Mouse (Mus musculus) spleen, postnatal 14 days (tissue): ENCODE data around the gene Arap2.

Experiments used
- DNase-seq, 2 experiments: peaks; one replicate each; pipeline ENCODE4 v3.0.0; 2021 to 2022; ENCODE audit warnings: low spot score in 2 of 2

Arap2 gene

GRCm38 (mm10) chr5:62765784-62766701, at the start of gene Arap2:
Gene Arap2, minus strand, starts transcription at chr5:62766159.
- peak; percentile 40 to 63 for DNase-seq

GRCm38 (mm10) chr5:62815741-62816140, 49.8 kb upstream of the Arap2 start:
- DNase-seq = no peak

DNA sequence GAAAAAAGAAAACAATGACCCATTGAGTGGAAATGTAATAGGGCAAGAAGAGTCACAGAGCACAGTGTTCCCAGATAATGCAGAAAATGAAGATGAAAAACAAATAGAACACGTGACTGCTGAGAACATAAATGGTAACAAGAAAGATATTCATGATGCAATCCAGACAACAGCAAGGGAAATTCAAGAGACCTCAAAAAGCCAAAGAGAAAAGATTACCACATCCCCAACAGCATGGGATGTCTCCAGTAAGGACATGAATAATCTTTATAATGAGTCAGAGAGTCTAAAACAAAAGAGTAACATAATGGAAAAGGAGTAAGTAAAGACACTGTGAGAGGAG, 48.1 kb upstream of the Arap2 start:
- no peak for DNase-seq

DNA sequence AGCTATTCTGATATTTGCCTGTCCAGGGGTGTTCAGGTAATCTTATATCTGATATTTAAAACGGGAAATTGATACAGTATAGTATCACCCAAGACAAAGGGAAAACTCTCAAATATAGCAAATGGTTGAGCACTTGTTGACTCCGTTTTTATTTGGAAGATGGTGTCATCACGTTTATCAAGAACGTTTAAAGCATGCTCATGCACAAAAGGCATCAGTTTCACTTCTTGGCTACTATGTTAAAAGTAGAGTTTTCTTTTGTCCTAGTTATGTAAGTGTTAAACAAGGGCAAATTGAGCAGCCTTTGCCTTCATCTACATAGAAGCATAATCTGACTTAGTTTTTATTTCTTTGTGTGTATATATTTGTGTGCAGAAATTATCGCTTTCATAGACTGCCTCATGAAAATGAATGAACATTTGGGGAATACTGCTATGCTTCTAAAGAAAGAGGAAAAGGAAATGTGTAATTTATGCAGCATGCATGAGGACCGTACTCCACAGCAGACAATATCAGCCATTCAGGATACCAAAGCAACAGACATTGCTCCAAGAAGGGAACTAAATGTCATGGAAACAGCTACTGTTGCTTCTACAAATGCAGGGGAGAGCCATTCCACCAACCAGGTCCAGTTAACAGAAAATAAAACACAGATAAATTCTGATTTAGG, 47.6 kb upstream of the Arap2 start, which contains the start of gene Dthd1:
Gene Dthd1, plus strand, starts transcription at position 422 of the 670 bp plus-strand sequence.
- no peak for DNase-seq

- no peak for DNase-seq
Measured at GRCm38 (mm10) chr5:62792776-62793175, 26.8 kb upstream of the Arap2 start.

DNA sequence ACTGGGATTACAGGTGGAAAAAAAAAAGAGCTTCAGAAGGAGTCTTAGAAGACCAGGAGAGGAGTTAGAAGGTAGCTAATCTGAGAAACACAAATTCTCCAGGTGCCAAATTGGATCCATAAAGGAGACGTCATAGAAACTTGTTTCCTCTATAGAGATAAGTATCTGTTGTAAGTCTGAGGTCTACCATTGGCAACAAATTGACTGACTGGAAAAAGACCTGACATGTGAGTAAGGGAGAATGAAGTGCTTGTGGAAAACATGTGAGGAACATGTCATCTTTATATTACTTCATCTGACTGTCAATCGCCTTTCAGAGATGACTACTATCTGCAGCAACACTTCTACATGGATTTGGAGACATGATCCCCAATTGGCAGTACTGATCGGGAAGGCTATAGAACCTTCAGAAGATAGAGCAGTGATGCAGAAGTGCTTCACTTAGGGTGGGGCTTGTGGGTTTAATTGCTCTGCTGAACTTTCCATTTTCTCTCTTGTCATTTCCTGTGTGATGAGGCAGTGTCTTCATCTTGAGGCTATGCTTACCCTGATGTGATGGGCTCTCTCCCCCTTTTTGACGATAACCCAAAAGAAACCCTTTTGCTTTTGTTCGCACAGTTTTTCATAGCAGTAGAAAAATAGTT, 25.1 kb upstream of the Arap2 start:
- DNase-seq = no peak

DNA sequence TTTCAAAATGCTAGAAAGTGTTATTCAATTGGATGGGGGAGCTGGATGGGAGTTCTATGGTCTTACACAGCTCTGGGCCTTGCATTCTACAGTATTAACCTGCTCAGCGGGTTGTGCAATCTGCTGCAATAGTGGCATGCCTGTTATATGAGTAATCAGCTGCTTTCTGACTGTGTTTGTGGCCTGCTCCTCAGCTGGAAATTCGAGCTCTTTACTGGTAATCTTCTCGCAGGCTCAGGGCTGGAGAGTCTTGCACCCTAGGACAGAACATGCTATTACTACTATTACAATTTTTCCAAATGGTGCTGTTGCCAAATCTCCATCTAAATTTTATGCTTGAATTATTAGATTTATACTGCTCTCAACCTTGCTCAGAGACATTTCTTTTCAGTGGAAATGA, 20.9 kb upstream of the Arap2 start:
- DNase-seq = no peak

DNA sequence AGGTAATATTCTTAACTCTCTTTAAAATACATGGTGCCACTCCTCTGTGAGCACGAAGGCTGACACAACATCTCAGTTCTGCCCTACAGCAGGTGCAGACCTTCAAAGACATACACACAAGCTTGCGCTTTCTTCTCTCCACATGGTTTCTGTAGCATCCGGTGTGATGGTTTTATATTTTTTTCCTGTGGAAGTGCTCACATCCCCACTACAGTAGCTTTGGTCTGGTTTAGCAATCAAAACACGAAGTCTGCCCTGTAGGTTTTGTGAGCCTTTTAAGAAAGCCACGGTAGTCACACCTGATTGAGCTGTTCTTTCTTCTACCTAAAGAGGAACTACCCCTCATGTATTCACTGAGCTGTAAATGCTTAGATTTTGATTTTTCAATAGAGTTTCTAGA, 12.7 kb upstream of the Arap2 start:
- no peak for DNase-seq

DNA sequence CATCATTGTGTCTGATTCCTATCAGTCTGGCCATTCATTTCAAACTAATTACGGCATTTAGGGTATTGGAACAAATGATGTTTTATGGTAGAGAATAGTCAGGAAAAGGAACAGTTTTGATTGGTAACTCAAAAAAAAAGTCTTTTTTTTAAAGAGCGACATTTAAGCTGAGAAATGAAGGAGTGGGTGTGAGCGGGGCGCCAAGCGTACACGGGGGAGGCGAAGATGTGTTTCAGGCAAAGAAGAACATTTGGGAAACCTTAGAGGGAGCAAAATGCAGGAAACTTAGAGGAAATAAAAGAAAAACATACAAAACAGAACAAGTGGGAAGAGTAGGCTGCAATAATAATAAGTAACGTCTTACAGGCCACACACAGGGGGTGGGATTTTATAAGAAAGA, 11.8 kb upstream of the Arap2 start:
- DNase-seq = no peak

GRCm38 (mm10) chr5:62771775-62772599, 6.0 kb upstream of the Arap2 start:
- DNase-seq = no peak

DNA sequence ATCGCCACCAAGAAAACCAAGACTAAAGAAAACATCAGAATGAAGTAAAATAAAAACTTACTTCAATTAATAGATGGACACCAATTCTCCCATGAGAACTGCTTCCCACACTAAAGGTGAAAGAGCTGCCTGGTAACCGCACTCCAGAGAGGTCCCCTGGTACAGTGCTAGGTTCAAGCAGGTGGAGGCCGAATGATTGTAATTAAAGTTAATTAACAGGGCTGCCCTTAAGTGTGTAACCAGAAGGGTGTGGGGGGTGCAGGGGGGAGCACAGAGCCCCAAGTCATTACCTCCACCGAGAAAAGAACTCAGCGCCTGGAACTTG, 538 bp downstream of the Arap2 start:
- no peak for DNase-seq

DNA sequence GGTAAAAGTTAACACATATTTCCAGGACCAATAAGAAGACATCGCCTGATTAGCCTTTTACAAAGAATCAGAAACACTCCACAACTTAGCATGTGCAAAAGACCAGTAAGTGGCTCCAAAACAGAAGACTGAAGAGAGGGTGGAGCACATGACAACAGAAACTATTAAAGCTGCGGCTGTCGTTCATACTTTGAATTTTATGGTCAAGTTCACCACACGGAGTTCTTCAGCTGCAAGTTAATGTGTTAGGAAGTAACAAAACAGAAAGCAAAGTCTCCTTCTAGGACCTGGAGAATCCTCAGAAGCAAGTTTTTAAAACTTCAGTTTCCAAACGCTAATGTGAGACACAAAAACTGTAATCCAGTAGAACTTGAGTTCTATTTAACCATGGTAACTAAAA, 1.8 kb downstream of the Arap2 start:
- DNase-seq = no peak

DNA sequence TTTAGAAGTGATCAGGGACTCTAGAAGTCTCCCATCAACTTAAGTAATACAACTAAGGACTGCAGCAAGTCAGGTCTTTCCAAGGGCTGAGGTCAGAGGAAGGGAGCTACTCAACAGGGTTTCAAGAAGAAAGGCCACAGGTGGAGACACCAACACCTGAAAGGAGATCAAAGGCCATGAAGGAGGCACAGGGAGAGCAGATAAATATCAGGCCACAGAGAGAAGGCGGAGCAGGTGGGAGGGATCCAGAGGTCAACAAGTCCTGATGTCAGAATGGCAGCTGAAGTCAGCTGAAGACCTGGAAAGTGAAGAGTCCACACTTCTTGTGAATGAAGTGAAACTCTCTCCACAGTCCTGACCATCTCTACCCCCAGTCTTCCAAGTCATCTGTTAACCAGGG, 2.9 kb downstream of the Arap2 start:
- DNase-seq = no peak

DNA sequence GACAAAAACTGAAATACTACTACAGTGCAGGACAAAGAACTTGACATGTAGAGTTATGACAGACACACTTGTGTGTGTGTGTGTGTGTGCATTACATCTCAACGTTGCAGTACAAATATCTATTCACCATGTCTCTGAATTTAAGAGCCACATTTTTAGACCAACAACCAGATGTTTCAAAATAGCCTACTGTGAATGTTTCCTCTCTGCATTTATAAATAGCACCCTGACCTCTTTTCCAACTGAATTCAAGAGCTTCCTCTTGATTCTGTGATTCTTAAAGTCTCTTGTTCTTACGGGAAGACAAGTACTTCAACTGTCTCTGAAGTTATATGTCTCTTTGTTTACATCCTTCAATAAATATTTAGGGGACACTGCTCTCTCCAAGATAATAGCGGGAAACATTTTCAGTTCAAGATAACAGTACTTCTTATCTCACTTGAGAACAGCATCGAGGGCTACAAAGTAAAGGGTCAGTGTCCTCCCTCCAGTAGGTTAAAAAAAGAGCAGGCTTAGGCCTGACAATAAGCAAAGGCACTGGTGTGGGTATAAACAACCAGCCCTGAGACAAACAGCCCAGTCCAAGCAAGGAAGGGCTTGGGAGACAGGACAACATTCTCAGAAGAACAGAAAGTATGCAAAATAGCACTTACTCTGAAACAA, 3.5 kb downstream of the Arap2 start:
- DNase-seq = no peak

DNA sequence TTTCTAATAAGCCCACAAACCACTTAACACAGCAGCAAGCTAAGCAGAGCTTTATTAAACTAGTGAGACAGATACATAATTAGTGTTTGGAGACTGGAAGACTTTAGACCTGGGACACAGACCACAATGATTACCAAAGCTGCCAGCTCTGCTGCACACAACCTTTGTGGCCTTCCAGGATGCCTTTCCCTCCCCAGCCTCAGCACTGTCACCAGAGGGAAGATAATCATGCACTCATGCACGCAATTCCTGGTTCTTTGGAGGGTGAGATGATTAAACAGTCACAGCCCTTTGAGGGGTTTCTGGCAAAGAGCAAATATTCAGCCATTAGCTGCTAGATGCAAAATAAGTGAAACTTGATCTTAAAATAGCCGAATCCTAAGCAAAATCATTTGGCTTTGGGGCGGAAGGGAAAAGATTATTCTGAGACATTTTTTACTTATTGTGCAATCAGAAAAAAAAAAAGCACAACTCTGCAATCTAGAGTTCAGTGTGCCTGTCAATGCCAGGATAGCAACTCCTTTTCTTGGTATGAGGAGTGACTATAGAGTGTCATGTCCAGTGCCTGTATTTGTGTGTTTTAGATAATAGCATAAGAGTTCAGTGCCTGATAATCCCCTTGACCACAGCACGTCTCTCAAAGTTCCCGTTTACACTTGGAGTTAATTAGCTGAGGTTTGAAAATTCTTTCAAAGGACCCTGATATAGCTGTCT, 5.0 kb downstream of the Arap2 start:
- no peak for DNase-seq

DNA sequence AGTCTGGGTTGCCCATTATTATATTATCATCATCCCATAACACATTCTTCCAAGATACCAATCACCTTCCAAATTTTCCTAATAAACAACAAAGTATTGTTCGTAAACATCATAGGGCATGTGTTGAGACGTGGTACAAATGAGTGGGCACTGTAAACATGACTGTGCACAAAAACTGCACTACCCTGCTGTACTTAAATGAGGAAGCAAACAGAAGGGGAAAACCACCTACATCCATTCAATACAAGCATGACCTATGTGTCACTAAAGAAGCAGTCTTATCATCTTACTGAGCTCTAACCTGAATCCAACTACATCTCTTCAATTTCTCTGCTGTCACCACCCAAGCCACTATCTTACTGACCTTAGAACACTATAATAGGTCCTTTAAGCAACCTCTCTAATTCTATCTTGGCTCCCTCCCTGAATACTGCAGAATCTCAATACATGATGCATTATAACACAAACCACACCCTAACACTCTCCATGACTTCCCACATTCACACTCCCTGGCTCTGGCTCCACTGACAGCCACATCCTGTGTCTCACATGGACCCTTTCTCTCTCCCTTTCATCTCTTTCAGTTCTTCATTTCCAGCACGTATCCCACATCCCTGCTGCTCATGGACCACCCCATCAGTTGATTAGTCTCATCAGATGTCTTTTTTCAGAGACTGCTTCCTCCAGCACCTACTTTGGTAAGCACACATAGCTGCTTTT, 10.0 kb downstream of the Arap2 start:
- no peak for DNase-seq

- DNase-seq = no peak
Measured at GRCm38 (mm10) chr5:62752934-62753333, 13.0 kb downstream of the Arap2 start.

- no peak for DNase-seq
Measured at GRCm38 (mm10) chr5:62751692-62752091, 14.3 kb downstream of the Arap2 start.

DNA sequence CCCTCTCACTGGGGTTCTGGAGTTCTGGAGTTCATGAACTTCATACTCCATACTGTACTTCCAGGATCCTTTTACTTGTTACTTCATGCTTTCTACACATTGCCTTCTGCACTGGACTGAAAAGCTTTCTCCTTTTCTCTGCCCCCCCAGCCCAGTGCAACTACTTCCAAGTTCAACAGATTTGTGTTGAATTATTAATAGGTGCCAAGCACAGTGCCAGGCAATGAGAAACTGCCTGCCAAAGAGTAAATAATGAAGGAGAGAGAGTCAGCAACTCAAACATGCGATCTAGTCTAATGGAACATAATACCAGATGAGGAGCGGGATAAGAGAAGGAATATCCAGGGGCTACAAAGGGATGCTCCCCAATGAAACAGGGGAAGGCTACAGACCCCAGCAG, 17.8 kb downstream of the Arap2 start:
- DNase-seq = no peak
